Mouse (Mus musculus) olfactory bulb, adult 2 months (tissue): ENCODE measurements around the gene Pitpnb.

ENCODE experiments used
- CTCF ChIP-seq: fragments of 200-500 bp; IDR thresholded peaks from 2 replicates; pipeline ENCODE4 v1.5.1; 2012; ENCODE audit warnings: low read depth, mild to moderate bottlenecking, low read length, moderate library complexity; ENCODE audit not compliant: insufficient read depth
- POLR2A ChIP-seq: fragments of 200-500 bp; IDR thresholded peaks from 2 replicates; pipeline ENCODE4 v1.6.1; 2012; ENCODE audit warnings: mild to moderate bottlenecking, low read depth, low read length, moderate library complexity; ENCODE audit not compliant: insufficient read depth

GRCm38 (mm10) chr5:111390911-111391310 is 60.3 kb downstream of the Pitpnb start:
- TF ChIP-seq CTCF: no peak
- TF ChIP-seq POLR2A: no peak
